In genomic region chr5:24389011-24389657, GRCm38 (mm10) we compare ENCODE assay signal across 9 mouse cellular contexts. TPM values are rescaled to one million over a fixed set of nuclear protein-coding genes. Genes with fewer than 3 reads are reported as not detected.
A peak's percentile ranks its signal among the peaks of the same experiment; 100 is the strongest.
DNase-seq lines count a peak whose midpoint lies in the region; ATAC-seq lines count a peak whose summit lies in the region.
"Had no signal": no experiment of that assay in that cellular context is flagged by ENCODE, and none has a peak within 500 bp of the region (broad histone marks: within the 10 kb centered on the region; RNA-seq: fewer than 3 reads in every experiment).

No protein-coding gene starts in this region.

- 55% methylated on average over 6 of the region's 7 CpGs for WGBS in forebrain, embryonic 14.5 days
- 54% methylated on average over 6 of the region's 7 CpGs for WGBS in midbrain, embryonic 14.5 days

- no peak overlapping the region for H3K4me2 ChIP-seq in forebrain, embryonic 14.5 days (ENCODE audit: low read length)
- H3K4me2 ChIP-seq in midbrain, embryonic 14.5 days (ENCODE audit: low read length): no peak overlapping the region

- H3K36me3 ChIP-seq in forebrain, embryonic 14.5 days (ENCODE audit: control insufficient read depth, insufficient read depth, low read length): no peaks in the 10 kb centered on the region
- H3K36me3 ChIP-seq in midbrain, embryonic 14.5 days (ENCODE audit: control insufficient read depth, insufficient read depth, low read length): no peaks in the 10 kb centered on the region
- H3K36me3 ChIP-seq: neural tube, embryonic 13.5 days had no signal

- H3K27me3 ChIP-seq in forebrain, embryonic 14.5 days (replicated peaks; ENCODE audit: control insufficient read depth, insufficient read depth, low read length): peaks cover 31% of the 10 kb centered on the region
- peaks cover 16% of the 10 kb centered on the region; the same call in 1 of the 2 replicates for H3K27me3 ChIP-seq in midbrain, embryonic 14.5 days (ENCODE audit: control insufficient read depth, insufficient read depth, low read length)

- ATAC-seq in forebrain, embryonic 14.5 days: no peak
- no peak for ATAC-seq in midbrain, embryonic 14.5 days (ENCODE audit: low FRiP score, low TSS enrichment)

- no peak overlapping the region for H3K27ac ChIP-seq in forebrain, embryonic 14.5 days (ENCODE audit: low read depth, low read length)
- no peak overlapping the region for H3K27ac ChIP-seq in midbrain, embryonic 14.5 days (replicated peaks; ENCODE audit: low read depth, low read length)
- H3K27ac ChIP-seq: neural tube, embryonic 13.5 days had no signal

- no peaks in the 10 kb centered on the region for H3K9me3 ChIP-seq in forebrain, embryonic 14.5 days (replicated peaks; ENCODE audit: control insufficient read depth, low read length)
- H3K9me3 ChIP-seq in midbrain, embryonic 14.5 days (ENCODE audit: control insufficient read depth, low read length): no peaks in the 10 kb centered on the region
- H3K9me3 ChIP-seq: neural tube, embryonic 13.5 days had no signal

- DNase-seq in 3134 (ENCODE audit: extremely low read depth, insufficient read length, low spot score): peak; percentile 61
- peak; percentile 72 for DNase-seq in 3T3-L1 (ENCODE audit: low read depth, low spot score)
- DNase-seq in embryo, embryonic 9.5 days (ENCODE audit: extremely low spot score): peak; percentile 48
- peak; percentile 72 for DNase-seq in lung, postnatal 10 days
- DNase-seq in spleen, postnatal 10 days (ENCODE audit: low spot score in 2 of 2): no peak
- no peak for DNase-seq in forebrain, embryonic 14.5 days (ENCODE audit: low spot score)
- DNase-seq in cerebellum, postnatal 4 days (ENCODE audit: low spot score in 2 of 2): no peak
- no peak for DNase-seq in midbrain, embryonic 14.5 days

- peaks cover 6% of the 10 kb centered on the region for H3K4me1 ChIP-seq in forebrain, embryonic 14.5 days (ENCODE audit: control insufficient read depth, insufficient read depth, low read length)
- H3K4me1 ChIP-seq in midbrain, embryonic 14.5 days (ENCODE audit: control insufficient read depth, insufficient read depth, low read length): peaks cover 20% of the 10 kb centered on the region

- no peak overlapping the region for H3K9ac ChIP-seq in forebrain, embryonic 14.5 days (ENCODE audit: low read length)
- no peak overlapping the region for H3K9ac ChIP-seq in midbrain, embryonic 14.5 days (replicated peaks; ENCODE audit: low read length)

- no peak overlapping the region for H3K4me3 ChIP-seq in forebrain, embryonic 14.5 days (ENCODE audit: low read depth, low read length)
- no peak overlapping the region for H3K4me3 ChIP-seq in midbrain, embryonic 14.5 days (replicated peaks; ENCODE audit: low read depth, low read length)

RNA-seq across cellular contexts. Expression of gene Atg9b, which starts 2.8 kb away (rescaled TPM):
- polyA plus RNA-seq in forebrain, embryonic 14.5 days (2014; fragmentation: Nextera tagmentation; extraction: Ambion mirVana): 0.48 and 0.74 TPM in 2 replicates
- 0.72 and 1.0 TPM in 2 replicates for polyA plus RNA-seq in midbrain, embryonic 14.5 days (2014; fragmentation: Nextera tagmentation; extraction: Ambion mirVana)

RNA-seq across cellular contexts. Expression of gene Abcb8, which starts 4.3 kb away (rescaled TPM):
- 37.1 and 43.1 TPM in 2 replicates for polyA plus RNA-seq in forebrain, embryonic 14.5 days (2014; fragmentation: Nextera tagmentation; extraction: Ambion mirVana)
- polyA plus RNA-seq in midbrain, embryonic 14.5 days (2014; fragmentation: Nextera tagmentation; extraction: Ambion mirVana): 45.3 and 52.1 TPM in 2 replicates

RNA-seq across cellular contexts. Expression of gene Asic3, which starts 24.1 kb away (rescaled TPM):
- polyA plus RNA-seq in forebrain, embryonic 14.5 days (2014; fragmentation: Nextera tagmentation; extraction: Ambion mirVana): not detected in 2 replicates
- not detected in 2 replicates for polyA plus RNA-seq in midbrain, embryonic 14.5 days (2014; fragmentation: Nextera tagmentation; extraction: Ambion mirVana)

RNA-seq across cellular contexts. Expression of gene Nos3, which starts 24.5 kb away (rescaled TPM):
- polyA plus RNA-seq in forebrain, embryonic 14.5 days (2014; fragmentation: Nextera tagmentation; extraction: Ambion mirVana): 4.6 and 7.6 TPM in 2 replicates
- 5.1 and 7.0 TPM in 2 replicates for polyA plus RNA-seq in midbrain, embryonic 14.5 days (2014; fragmentation: Nextera tagmentation; extraction: Ambion mirVana)

RNA-seq across cellular contexts. Expression of gene Cdk5, which starts 34.2 kb away (rescaled TPM):
- polyA plus RNA-seq in forebrain, embryonic 14.5 days (2014; fragmentation: Nextera tagmentation; extraction: Ambion mirVana): 106 and 113 TPM in 2 replicates
- polyA plus RNA-seq in midbrain, embryonic 14.5 days (2014; fragmentation: Nextera tagmentation; extraction: Ambion mirVana): 110 and 136 TPM in 2 replicates

Comparison
In these comparisons a context has a peak if more than half of its experiments do, and no peak if none do; other contexts are left out.
1. DNase-seq: peak in 3134 (single experiment), 3T3-L1 (single experiment), embryo, embryonic 9.5 days (single experiment) and lung, postnatal 10 days (single experiment); none in spleen, postnatal 10 days (0 of 2), forebrain, embryonic 14.5 days (single experiment), cerebellum, postnatal 4 days (0 of 2) and midbrain, embryonic 14.5 days (single experiment).